Mouse (Mus musculus): ENCODE results near the gene Frs3. TPM values are rescaled to one million over a fixed set of nuclear protein-coding genes. Genes with fewer than 3 reads are reported as not detected.

Gene Frs3
- polyA plus RNA-seq, 1 experiment, result 28.9 TPM

GRCm38 (mm10) chr17:47735553-47736100, 46.8 kb downstream of the Frs3 start:
- H3K27me3 ChIP-seq (replicated peaks; ENCODE audit: control insufficient read depth, insufficient read depth, low read length), result no peaks in the 10 kb centered on the region
- no peak for TF ChIP-seq CTCF (conservative IDR thresholded peaks at IDR 0.05; ENCODE audit: insufficient read depth, insufficient read length, low read depth, low read length)
- no peak for TF ChIP-seq POLR2A (IDR thresholded peaks at IDR 0.05; ENCODE audit: low read depth, low read length)
- no peaks in the 10 kb centered on the region for H3K36me3 ChIP-seq (ENCODE audit: control insufficient read depth, insufficient read depth, low read length)
- H3K4me3 ChIP-seq (ENCODE audit: insufficient read depth, low read depth, low read length), result no peak overlapping the region
- 0 out of 2 replicates have a peak, but pooled peaks cover 9% of the 10 kb centered on the region for H3K4me1 ChIP-seq (ENCODE audit: control insufficient read depth, insufficient read depth, low read length)
- 69% methylated on average over 14 of the region's 14 CpGs for WGBS
- DNase-seq, result no peak
- no peak overlapping the region for H3K27ac ChIP-seq (ENCODE audit: insufficient read depth, low read depth, low read length)

- Histone ChIP-seq H3K27ac (ENCODE audit: insufficient read depth, low read depth, low read length) (peak within 1 kb of the TSS; percentile 96), H3K4me3 (ENCODE audit: insufficient read depth, low read depth, low read length) (peak within 1 kb of the TSS; percentile 86), H3K27me3 (replicated peaks; ENCODE audit: control insufficient read depth, insufficient read depth, low read length) (no peaks in the 10 kb centered on the region), H3K4me1 (ENCODE audit: control insufficient read depth, insufficient read depth, low read length) (0 out of 2 replicates have a peak, but pooled peaks cover 9% of the 10 kb centered on the region), H3K36me3 (ENCODE audit: control insufficient read depth, insufficient read depth, low read length) (no peaks in the 10 kb centered on the region)
- TF ChIP-seq CTCF (conservative IDR thresholded peaks at IDR 0.05; ENCODE audit: insufficient read depth, insufficient read length, low read depth, low read length) (peak; percentile 78), POLR2A (IDR thresholded peaks at IDR 0.05; ENCODE audit: low read depth, low read length) (peak; percentile 17)
- peak; percentile 98 for DNase-seq
- WGBS, result 1% methylated on average over 45 of the region's 47 CpGs
Measured at GRCm38 (mm10) chr17:47736856-47737255, 48.0 kb downstream of the Frs3 start, which contains the start of gene Tfeb. TSS of gene Tfeb (plus strand) at chr17:47737030.

- 0 out of 2 replicates have a peak, but pooled peaks cover 9% of the 10 kb centered on the region for H3K4me1 ChIP-seq (ENCODE audit: control insufficient read depth, insufficient read depth, low read length)
- WGBS, result 2% methylated on average over 55 of the region's 60 CpGs
- TF ChIP-seq POLR2A (IDR thresholded peaks at IDR 0.05; ENCODE audit: low read depth, low read length) (no peak), CTCF (conservative IDR thresholded peaks at IDR 0.05; ENCODE audit: insufficient read depth, insufficient read length, low read depth, low read length) (no peak)
- H3K27me3 ChIP-seq (replicated peaks; ENCODE audit: control insufficient read depth, insufficient read depth, low read length), result no peaks in the 10 kb centered on the region
- DNase-seq, result peak; percentile 97
- peak overlapping the region; percentile 96 for H3K27ac ChIP-seq (ENCODE audit: insufficient read depth, low read depth, low read length)
- H3K4me3 ChIP-seq (ENCODE audit: insufficient read depth, low read depth, low read length), result peak overlapping the region; percentile 86
- no peaks in the 10 kb centered on the region for H3K36me3 ChIP-seq (ENCODE audit: control insufficient read depth, insufficient read depth, low read length)
Measured at GRCm38 (mm10) chr17:47737271-47738065, 48.6 kb downstream of the Frs3 start.

- Histone ChIP-seq H3K27ac (ENCODE audit: insufficient read depth, low read depth, low read length) (peak overlapping the region; percentile 92), H3K4me1 (ENCODE audit: control insufficient read depth, insufficient read depth, low read length) (0 out of 2 replicates have a peak, but pooled peaks cover 9% of the 10 kb centered on the region), H3K27me3 (replicated peaks; ENCODE audit: control insufficient read depth, insufficient read depth, low read length) (no peaks in the 10 kb centered on the region), H3K36me3 (ENCODE audit: control insufficient read depth, insufficient read depth, low read length) (no peaks in the 10 kb centered on the region), H3K4me3 (ENCODE audit: insufficient read depth, low read depth, low read length) (peak overlapping the region; percentile 86)
- TF ChIP-seq POLR2A (IDR thresholded peaks at IDR 0.05; ENCODE audit: low read depth, low read length) (no peak), CTCF (conservative IDR thresholded peaks at IDR 0.05; ENCODE audit: insufficient read depth, insufficient read length, low read depth, low read length) (no peak)
- DNase-seq, result peak; percentile 86
- 2% methylated on average over 57 of the region's 61 CpGs for WGBS
Measured at GRCm38 (mm10) chr17:47738066-47738878, 49.4 kb downstream of the Frs3 start.

GRCm38 (mm10) chr17:47738879-47739798, 50.3 kb downstream of the Frs3 start:
- DNase-seq, result peak; percentile 48
- TF ChIP-seq CTCF (conservative IDR thresholded peaks at IDR 0.05; ENCODE audit: insufficient read depth, insufficient read length, low read depth, low read length) (no peak), POLR2A (IDR thresholded peaks at IDR 0.05; ENCODE audit: low read depth, low read length) (no peak)
- H3K27ac ChIP-seq (ENCODE audit: insufficient read depth, low read depth, low read length), result peak overlapping the region; percentile 78
- no peaks in the 10 kb centered on the region for H3K27me3 ChIP-seq (replicated peaks; ENCODE audit: control insufficient read depth, insufficient read depth, low read length)
- H3K4me1 ChIP-seq (ENCODE audit: control insufficient read depth, insufficient read depth, low read length), result 0 out of 2 replicates have a peak, but pooled peaks cover 9% of the 10 kb centered on the region
- 17% methylated on average over 20 of the region's 20 CpGs for WGBS
- peak overlapping the region; percentile 86 for H3K4me3 ChIP-seq (ENCODE audit: insufficient read depth, low read depth, low read length)
- no peaks in the 10 kb centered on the region for H3K36me3 ChIP-seq (ENCODE audit: control insufficient read depth, insufficient read depth, low read length)

- 79% methylated on average over 2 of the region's 2 CpGs for WGBS
- no peak overlapping the region for H3K27ac ChIP-seq (ENCODE audit: insufficient read depth, low read depth, low read length)
Measured at GRCm38 (mm10) chr17:47740186-47740585, 51.4 kb downstream of the Frs3 start.

More at GRCm38 (mm10) chr17:47740186-47740585, 51.4 kb downstream of the Frs3 start:
- no peaks in the 10 kb centered on the region for H3K27me3 ChIP-seq (replicated peaks; ENCODE audit: control insufficient read depth, insufficient read depth, low read length)
- no peak for DNase-seq
- TF ChIP-seq POLR2A (IDR thresholded peaks at IDR 0.05; ENCODE audit: low read depth, low read length) (no peak), CTCF (conservative IDR thresholded peaks at IDR 0.05; ENCODE audit: insufficient read depth, insufficient read length, low read depth, low read length) (no peak)
- no peaks in the 10 kb centered on the region for H3K36me3 ChIP-seq (ENCODE audit: control insufficient read depth, insufficient read depth, low read length)
- H3K4me3 ChIP-seq (ENCODE audit: insufficient read depth, low read depth, low read length), result no peak overlapping the region
- 0 out of 2 replicates have a peak, but pooled peaks cover 9% of the 10 kb centered on the region for H3K4me1 ChIP-seq (ENCODE audit: control insufficient read depth, insufficient read depth, low read length)
